Mouse (Mus musculus): ENCODE results near the gene Nek8.
A peak's percentile ranks its signal among the peaks of the same experiment; 100 is the strongest.
"Not testable (repeated sequence)": the region's sequence is repeated elsewhere in the genome, so short reads cannot be mapped to it uniquely, and the experiment has no call there.

Nek8 gene

DNA sequence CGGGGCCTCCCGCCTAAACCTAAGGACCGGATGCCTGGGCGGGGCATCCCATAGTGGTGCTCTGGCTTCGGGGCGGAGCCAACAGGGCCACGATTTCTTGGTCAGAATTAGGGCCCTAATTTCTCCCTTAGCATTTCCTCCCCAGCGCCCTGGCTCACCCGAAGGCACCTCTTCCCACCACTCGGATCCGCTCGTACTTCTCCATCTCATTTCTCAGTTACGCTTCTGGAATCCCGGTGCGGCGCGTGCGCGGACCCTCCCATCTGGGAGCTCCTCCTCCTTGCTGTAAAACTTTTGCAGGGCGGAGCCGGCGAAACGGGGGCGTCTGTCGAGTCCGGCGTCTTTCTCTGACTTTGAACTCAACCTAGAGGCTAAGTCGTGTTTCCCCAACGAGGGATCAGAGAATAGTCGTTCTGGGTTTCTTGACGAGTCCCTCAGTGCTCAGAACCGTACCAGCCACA lies at the start of gene Nek8, which contains the start of gene Tlcd1:
TSS of gene Nek8 (minus strand) at position 274 of the 461 bp plus-strand sequence.
TSS of gene Tlcd1 (plus strand) at position 310 of the 461 bp plus-strand sequence.
- DNase-seq (ENCODE audit: low spot score in 2 of 2), result peak; percentile 82 to 85

DNA sequence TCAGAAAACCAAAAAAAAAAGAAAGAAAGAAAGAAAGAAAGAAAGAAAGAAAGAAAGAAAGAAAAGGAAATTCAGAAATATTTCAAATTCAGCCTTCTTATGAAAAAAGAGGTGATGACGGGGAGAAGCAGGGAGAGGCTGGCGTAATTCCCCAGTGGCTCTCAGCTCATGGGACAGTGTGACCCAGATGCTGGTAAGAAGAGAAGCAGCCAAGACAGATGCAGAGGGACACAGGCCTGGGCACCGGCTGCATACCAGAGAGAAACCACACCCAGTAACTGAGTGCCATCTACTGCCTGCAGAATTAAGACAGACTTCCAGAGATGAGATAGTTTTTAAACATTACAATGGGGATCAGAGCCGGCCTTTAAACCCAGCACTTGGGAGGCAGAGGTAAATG lies 47.1 kb upstream of the Nek8 start:
- no peak for DNase-seq (ENCODE audit: low spot score in 2 of 2)

DNA sequence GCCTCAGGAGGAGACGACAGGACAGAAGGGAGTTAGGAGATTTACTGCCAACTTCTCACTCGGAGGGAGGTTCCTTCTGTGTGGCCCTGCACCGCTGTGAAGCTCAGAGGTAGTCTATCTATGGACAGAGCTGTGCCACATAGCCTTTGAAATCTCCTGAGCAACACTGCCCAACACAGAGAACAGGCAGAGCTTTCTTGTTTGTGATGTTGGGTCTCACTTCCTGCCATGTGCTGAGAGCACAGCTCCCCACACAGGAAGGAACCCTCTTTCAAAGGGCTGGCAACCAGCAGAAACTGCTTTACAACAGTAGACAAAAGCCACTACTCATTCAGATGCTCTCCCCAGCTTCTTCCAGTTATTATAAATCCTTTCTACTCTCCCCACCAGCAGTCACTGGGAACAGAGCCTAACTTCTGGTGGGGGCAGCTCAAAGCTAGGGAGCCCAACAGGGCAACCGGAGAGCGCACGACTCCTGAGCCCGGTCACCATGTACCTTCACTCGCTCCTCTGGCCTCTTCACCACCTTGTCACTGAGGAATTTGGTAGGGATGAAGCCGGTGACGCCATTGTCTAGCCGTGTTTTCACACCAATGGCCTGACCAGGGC lies 39.3 kb upstream of the Nek8 start:
- peak in 1 of 2 experiments; percentile 33 for DNase-seq (ENCODE audit: low spot score in 2 of 2)

DNA sequence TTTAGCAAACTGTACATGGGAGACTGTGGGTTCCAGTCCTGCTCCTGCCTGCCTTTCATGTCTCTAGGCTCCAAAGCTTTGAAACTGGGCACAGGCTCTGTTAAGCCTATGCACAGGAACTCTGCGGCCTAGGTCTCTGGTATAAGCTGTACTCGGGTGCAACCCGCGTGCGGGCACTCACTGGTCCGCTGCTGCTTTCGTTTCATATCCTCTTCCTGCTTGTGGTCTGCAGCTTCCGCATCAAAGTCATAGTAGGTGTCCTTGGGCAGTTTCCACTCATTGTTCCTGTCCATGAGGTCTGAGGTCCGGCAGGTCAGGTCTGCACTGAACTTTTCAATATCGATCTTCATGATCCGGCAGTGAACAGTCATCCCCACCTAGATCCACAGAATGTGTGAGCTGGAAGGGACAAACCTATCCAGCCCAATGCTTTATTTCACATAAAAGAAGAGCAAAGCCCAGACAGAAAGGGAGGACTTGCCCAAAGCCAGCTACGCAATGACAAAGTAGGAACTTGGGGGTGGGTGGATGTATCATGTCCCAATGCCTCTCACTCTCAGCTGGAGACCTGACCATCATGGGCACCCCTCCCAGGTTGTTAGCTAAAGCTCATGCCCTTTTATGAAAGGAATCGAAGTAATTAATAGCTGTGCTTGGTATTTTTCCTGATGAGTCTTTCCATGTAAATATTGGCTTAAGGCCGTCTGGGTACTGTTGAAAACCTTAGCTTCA lies 36.8 kb upstream of the Nek8 start:
- DNase-seq (ENCODE audit: low spot score in 2 of 2), result no peak

DNA sequence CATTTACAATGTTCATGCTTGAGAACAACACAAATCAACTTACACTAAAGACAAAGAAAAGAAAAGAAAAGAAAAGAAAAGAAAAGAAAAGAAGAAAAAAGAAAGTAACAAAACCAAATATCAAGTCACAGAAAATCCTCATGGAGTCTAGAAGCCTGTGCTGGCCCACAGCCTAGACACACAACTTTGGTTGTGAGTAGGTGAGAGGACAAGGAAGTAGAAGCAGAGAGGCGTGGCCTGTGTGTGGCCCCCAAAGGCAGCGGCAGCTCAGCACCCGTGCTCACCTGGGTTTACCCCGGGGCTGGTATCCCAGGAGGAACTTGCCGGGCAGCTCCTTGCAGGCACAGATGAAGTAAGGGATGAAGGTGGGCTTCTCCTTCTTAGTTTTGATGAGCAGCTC lies 35.0 kb upstream of the Nek8 start:
- DNase-seq (ENCODE audit: low spot score in 2 of 2), result no peak

- no peak for DNase-seq (ENCODE audit: low spot score in 2 of 2)
Measured at GRCm38 (mm10) chr11:78210615-78211014, 34.1 kb upstream of the Nek8 start.

GRCm38 (mm10) chr11:78209886-78210285 lies 33.4 kb upstream of the Nek8 start:
- no peak for DNase-seq (ENCODE audit: low spot score in 2 of 2)

- DNase-seq (ENCODE audit: low spot score in 2 of 2), result no peak
Measured at GRCm38 (mm10) chr11:78207190-78207589, 30.7 kb upstream of the Nek8 start.

GRCm38 (mm10) chr11:78205361-78206206 lies 29.1 kb upstream of the Nek8 start:
- DNase-seq (ENCODE audit: low spot score in 2 of 2), result no peak

DNA sequence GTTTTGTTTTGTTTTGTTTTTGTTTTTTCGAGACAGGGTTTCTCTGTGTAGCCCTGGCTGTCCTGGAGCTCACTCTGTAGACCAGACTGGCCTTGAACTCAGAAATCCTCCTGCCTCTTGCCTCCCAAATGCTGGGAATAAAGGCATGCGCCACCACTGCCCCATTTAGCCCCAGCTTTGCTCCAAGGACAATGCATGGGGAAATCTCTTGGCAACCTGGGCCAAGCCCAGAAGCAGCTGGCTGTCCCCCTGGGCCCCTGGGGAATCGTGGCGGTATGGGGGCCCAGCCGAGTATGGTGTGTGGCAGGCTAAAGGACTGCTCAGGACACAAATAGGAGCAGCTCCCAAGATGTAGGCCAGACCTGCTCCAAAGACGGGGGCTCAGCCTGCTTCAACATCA lies 27.8 kb upstream of the Nek8 start:
- no peak for DNase-seq (ENCODE audit: low spot score in 2 of 2)

GRCm38 (mm10) chr11:78202372-78202771 lies 25.9 kb upstream of the Nek8 start:
- no peak for DNase-seq (ENCODE audit: low spot score in 2 of 2)

- no peak for DNase-seq (ENCODE audit: low spot score in 2 of 2)
Measured at GRCm38 (mm10) chr11:78195101-78195863, 18.8 kb upstream of the Nek8 start.

DNA sequence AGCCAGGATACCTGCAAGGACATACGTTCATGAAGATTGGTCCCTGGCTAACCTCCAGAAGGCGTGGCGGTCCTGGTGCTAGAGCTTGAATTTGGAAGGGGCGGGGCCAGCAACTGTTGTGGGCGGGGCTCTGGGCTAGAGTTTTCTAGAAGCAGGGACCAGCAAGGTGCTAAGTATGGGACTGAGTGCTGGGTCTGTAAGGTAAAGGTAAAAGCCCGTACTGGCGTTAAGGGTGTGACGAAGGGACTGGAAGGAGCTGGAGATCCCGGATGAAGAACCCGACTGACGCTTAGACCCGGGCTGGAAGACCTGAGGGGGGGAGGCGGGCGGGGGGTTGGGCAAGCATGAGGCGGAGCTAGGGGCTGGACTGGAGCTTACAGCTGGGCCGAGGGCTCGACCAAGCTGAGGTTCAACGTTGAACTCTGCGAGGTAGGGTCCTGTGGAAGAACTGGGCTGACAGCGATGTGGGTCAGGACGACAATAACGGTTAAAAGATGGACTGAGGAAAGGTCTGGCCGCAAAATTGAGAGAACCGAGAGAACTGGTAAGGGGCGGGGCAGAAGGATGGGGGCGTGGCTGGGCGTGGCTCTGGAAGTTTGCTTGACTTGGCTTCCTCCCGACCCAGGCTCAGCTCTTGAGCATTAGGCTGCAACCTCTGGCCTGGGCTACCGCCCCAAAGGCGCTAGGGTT lies 18.1 kb upstream of the Nek8 start:
- DNase-seq (ENCODE audit: low spot score in 2 of 2), result no peak

DNA sequence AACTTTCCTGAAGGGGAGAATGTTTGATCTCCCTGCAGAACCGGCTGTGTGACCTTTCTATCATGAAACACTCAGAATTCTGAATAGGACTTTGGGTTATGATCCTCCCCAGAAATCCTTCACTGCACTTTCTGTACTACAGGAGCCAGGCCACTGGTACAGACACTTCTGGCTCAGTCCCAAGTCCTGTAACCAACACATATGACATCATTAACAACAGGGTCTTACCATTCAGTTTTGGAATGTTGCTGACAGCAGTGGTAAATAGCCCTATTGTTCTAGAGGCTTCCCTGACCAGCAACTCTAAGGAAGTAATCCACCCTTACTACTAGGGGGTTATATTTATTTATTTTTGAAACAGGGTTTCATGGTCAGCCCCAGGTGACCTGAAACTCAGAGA lies 16.6 kb upstream of the Nek8 start, which contains the start of gene Proca1:
TSS of gene Proca1 (plus strand) at position 280 of the 400 bp plus-strand sequence.
- DNase-seq (ENCODE audit: low spot score in 2 of 2), result no peak

GRCm38 (mm10) chr11:78190041-78190440 lies 13.6 kb upstream of the Nek8 start:
- DNase-seq (ENCODE audit: low spot score in 2 of 2), result no peak

DNA sequence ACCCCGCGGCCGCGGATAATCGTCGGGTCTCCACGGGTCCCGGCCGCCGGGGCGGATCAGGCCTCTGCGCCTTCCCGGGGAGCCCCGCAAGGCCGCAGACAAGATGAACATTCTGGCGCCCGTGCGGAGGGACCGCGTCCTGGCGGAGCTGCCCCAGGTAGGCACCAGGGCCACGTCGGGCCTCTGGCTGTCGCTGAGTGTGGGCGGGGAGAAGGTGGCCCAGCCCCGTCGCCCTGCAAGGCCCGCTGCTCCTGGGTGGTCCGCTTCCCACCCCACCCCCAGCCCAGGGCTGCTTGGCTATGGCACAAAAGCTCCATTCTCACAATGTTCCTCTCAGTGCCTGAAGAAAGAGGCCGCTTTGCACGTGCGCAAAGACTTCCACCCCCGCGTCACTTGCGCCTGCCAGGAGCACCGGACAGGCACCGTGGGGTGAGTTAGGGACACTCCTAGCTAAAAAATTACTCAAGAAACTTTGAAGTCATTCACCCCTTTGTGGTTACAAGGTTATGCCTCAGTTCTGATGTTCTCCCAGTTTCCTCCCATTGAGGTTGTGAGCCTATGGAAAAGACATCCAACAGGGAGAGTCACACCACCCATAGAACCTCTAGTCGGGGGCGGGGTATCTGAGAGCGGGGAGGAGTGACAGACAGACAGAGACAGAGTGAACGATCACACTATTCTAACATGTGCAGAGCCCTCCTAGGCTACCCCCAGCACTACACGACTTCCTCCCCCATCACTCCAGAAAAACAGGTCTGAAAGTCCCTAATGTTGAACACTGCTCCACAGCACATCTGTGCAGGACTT lies 13.0 kb upstream of the Nek8 start:
- peak in 1 of 2 experiments; percentile 85 for DNase-seq (ENCODE audit: low spot score in 2 of 2)

GRCm38 (mm10) chr11:78188331-78189233 lies 12.1 kb upstream of the Nek8 start, which contains the start of gene Rab34:
Rab34 (plus strand) TSS chr11:78188430.
- peak; percentile 57 to 61 for DNase-seq (ENCODE audit: low spot score in 2 of 2)

- DNase-seq (ENCODE audit: low spot score in 2 of 2), result not testable (repeated sequence)
Measured at GRCm38 (mm10) chr11:78184702-78185101, 8.2 kb upstream of the Nek8 start.

Measured in frontal cortex, postnatal 36 days (tissue).